Mouse (Mus musculus) G1E (cell line): Measurements from ENCODE around the gene Stim2.

Experiments used
- CTCF ChIP-seq: IDR thresholded peaks from 2 replicates; pipeline ENCODE4 v1.5.1; 2012; ENCODE audit warnings: low read depth, low read length, inconsistent platforms, mixed read lengths
- GATA2 ChIP-seq: IDR thresholded peaks from 2 replicates; pipeline ENCODE4 v1.6.1; 2012; ENCODE audit warnings: low read depth, low read length, inconsistent platforms, borderline replicate concordance

DNA sequence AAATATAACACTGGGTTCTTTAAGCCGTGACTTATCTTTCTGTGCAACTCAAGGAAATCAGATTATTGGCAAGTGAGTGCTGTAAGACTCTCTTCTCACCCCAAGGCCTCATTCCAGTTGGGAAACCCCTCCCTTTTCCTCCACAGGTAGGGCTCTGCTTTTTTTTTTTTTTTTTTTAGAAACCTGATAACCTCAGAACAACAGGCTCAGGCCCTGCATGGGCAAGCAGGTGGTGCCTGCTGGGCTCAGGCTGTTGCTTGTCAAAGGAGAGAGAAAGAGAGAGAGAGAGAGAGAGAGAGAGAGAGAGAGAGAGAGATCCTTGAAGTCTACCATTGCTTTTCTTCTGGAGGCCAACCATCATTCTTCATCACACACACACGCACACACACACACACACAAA is 30.7 kb upstream of the Stim2 start:
- TF ChIP-seq CTCF (no peak), GATA2 (no peak)
